Mouse (Mus musculus) lung, adult 2 months (tissue): ENCODE measurements around the gene Atn1. TPM values are rescaled to one million over a fixed set of nuclear protein-coding genes. Genes with fewer than 3 reads are reported as not detected.

Experiments used
- DNase-seq: peaks from one replicate; pipeline ENCODE4 v3.0.0; 2022
- H3K4me1 ChIP-seq: fragments of 200-500 bp; 2 replicates; pipeline ENCODE4 v1.6.1; 2011; ENCODE audit warnings: low read length; ENCODE audit not compliant: control insufficient read depth, insufficient read depth
- H3K4me3 ChIP-seq: fragments of 200-500 bp; replicated peaks from 2 replicates; pipeline ENCODE3; 2011; ENCODE audit warnings: low read depth, mild to moderate bottlenecking, control low read depth, low read length; ENCODE audit errors: extremely low read depth
- CTCF ChIP-seq: fragments of 200-500 bp; IDR thresholded peaks from 2 replicates; pipeline ENCODE4 v1.5.1; 2011; ENCODE audit warnings: mild to moderate bottlenecking, low read length, control low read depth; ENCODE audit not compliant: insufficient read depth
- POLR2A ChIP-seq: fragments of 200-500 bp; IDR thresholded peaks from 2 replicates; pipeline ENCODE4 v1.6.1; 2011; ENCODE audit warnings: low read depth, mild to moderate bottlenecking, control low read depth, low read length, borderline replicate concordance; ENCODE audit errors: extremely low read depth
- WGBS: fragments of 180-500 bp; shearing (Covaris S2); methylation state at CpG from one replicate; pipeline ENCODE4 v1.1.7; 2018; 5-methylcytosine and 5-hydroxymethylcytosine counted together
- polyA plus RNA-seq: library from polyadenylated mRNA; depleted of rRNA; stranded (reverse); fragments of >200 nt; gene quantifications from 2 replicates; pipeline ENCODE4 v1.2.3, GENCODE M21; 2012

Gene Atn1
- polyA plus RNA-seq, 1 experiment, result 64.6 TPM

DNA sequence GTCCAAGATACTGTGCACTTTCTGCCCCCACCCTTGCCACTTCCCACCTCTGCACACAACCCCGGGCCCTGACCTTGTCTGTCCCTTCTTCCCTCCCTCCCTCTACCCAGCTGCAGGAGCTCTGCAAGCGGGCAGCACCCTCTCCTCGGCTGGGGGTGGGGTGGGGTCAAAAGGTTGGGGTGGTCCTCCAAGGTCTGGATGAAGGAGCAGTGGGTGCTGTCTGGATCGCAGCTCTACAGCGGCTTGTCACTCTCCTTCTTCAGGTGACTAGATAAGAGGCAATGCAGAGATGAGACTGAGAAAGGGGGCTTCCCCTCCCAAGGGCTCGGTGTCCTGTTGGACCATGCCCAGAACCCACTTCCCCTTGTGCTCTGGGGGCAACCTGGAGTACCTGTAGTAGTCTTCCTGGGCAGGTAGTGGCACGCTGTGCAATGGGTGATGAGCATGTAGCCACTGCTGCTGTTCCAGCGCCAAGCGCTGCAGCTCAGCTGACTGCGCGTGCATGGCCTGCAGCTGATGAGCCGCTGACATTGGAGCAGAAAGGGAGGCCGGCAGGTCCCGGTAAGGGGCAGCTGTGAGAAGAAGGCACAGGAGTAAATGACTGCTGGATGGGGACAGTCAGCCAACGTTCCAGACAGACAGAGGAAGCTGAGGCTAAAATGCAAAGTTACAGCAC, 13.3 kb downstream of the Atn1 start:
- peaks cover 10% of the 10 kb centered on the region for H3K4me1 ChIP-seq
- no peak overlapping the region for H3K4me3 ChIP-seq
- TF ChIP-seq CTCF (no peak), POLR2A (no peak)
- WGBS, result 88% methylated on average over 15 of the region's 15 CpGs
- no peak for DNase-seq

DNA sequence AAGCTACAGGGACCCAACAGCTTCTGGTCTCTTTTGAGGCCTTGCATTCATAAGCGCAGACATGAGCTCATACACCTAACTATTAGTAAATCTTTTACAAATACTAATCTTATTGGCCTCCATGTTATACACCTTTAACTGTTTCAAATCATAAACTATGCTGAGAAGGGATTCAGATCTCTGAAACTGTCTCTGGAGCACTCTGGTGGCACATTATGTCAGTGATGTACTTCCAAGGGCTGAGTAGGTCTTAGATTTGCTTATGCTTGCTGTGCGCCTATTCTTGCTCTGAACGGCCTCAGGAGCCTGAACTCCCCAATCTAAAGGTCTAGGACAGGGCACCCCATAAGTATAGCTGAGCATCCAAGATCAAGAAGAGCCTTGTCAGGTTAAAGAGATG, 14.5 kb downstream of the Atn1 start:
- TF ChIP-seq POLR2A (no peak), CTCF (no peak)
- 71% methylated on average over 3 of the region's 3 CpGs for WGBS
- Histone ChIP-seq H3K4me1 (peaks cover 10% of the 10 kb centered on the region), H3K4me3 (no peak overlapping the region)
- no peak for DNase-seq

DNA sequence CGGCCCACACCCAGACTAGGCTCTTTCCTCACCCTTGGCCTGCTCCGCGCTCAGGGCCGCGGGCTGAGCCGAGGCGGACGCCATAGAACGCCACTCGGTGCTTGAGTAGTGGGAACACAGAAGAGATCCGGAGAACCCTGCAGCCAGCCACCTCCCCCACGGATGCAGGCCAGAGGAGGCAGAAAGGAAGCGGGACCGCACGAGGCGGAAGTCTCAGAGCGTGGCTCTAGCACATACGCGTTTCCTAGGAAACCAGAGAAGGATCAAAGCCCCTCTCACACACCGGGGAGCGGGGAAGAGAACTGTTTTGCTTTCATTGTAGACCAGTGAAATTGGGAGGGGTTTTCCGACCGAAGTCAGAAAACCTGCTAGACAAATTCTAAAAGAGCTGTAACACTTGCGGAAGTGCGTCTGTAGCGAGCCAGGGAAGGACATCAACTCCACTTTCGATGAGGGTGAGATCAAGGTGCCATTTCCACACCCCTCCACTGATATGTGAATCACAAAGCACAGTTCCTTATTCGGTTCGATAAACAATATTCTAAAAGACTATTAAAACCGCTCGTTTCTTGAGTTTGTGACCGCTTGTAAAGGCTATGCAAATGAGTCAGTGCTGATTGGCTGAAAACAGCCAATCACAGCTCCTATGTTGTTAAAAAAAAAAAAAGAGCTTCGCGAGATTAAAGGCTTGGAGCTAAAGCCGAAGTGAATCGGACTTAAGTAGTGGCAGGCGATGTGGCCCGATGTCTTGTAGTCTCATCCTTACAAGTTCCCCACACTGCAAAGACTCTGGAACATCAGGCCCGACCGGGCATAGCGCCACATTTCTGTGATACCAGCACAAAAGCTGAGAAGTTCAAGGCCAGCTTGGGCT, 15.2 kb downstream of the Atn1 start, which contains the start of gene Grcc10:
TSS of gene Grcc10 (minus strand) at position 487 of the 874 bp plus-strand sequence.
- TF ChIP-seq POLR2A (peak; percentile 82; the same call in 1 of the 2 replicates), CTCF (no peak)
- Histone ChIP-seq H3K4me1 (peaks cover 8% of the 10 kb centered on the region), H3K4me3 (peak within 1 kb of the TSS; percentile 70)
- WGBS, result under 1% methylated on average over 41 of the region's 41 CpGs
- DNase-seq, result peak; percentile 88

DNA sequence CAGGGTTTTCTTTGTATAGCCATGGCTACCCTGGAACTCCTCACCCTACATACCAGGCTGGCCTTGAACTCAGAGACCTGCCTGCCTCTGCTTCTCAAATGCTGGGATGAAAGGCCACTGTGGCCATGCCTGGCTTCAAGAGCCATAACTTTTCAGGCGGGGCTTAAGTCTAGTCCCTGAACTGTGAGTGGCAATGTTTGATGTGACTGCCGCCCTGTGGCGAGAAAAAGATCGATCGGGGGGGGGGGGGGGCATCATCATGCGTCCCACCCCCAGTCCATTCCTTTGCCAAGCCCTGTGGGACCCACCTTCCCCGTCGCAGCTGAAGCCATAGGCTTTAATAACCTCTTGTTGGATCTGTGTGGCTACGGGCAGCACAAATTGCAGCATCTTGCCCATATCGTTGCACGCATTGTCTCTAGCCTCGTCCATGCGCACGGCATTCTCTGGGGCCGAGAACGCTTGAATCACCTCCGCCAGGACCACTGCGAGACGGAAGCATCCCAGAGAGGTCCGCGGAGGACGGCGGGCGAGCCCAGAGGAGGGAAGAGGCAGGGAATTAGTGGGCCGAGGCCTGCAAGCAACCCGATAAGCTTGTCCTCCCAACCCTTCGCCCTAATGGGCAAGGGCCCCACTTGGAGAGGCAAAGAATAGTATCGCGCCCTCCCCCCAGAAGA, 16.0 kb downstream of the Atn1 start:
- no peak for DNase-seq
- Histone ChIP-seq H3K4me1 (peaks cover 7% of the 10 kb centered on the region), H3K4me3 (peak overlapping the region; percentile 70)
- peak; percentile 40 for TF ChIP-seq CTCF
- no peak for TF ChIP-seq POLR2A
- under 1% methylated on average over 29 of the region's 29 CpGs for WGBS

DNA sequence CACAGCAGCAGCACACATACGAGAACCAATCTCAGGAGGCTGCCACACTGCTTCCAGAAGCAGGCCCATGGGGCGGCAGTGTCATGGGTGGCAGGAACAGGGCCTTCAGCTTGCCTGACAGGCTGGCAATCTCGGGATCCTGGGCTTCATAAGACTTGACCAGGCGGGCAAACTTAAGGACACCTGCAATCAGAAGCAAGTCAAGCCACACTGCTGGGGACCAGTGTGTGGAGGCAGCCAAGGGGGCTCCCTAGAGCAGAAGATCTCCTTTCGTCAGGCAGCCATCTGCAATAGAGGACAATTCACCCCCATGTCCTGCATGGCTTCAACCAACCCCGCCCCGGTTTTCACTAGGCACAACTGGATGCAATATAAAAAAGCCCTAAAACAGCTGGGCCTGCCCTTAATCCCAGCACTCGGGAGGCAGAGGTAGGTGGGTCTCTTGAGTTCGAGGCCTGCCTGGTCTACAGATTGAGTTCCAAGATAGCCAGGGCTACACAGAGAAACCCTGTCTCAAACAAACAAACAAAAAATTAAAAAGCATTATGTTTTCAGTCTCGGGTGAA, 17.0 kb downstream of the Atn1 start:
- 82% methylated on average over 10 of the region's 10 CpGs for WGBS

DNA sequence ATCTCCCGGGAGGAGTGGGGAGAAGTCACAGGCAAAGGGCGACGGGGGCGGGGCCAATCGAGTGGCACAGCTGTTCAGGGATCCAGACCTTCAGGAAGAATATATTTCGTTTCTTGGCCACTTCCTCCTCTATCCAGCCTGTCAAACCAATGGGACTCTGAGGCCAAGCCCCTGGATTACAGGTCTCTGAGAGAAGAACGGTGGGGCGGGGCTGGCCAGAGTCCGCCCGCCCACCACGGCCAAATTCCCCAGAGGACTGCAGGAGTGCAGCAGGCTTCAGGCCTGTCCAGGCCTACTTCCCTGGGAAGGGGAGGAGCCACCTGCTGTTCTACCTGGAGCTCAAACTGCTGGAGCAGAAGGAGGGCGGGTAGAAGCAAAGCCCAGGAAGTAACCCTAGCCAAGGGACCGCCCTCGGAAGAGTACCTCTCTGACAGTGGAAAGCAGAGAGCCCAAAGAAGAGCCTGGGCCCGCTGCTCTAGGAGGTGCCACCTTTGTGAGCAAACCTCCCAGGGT, 17.8 kb downstream of the Atn1 start, which contains the start of gene Ptpn6:
TSS of gene Ptpn6 (minus strand) at position 204 of the 513 bp plus-strand sequence.
- peak within 1 kb of the TSS; percentile 37 for H3K4me3 ChIP-seq
- peak; percentile 70 for DNase-seq
- no peak for TF ChIP-seq POLR2A
- TF ChIP-seq CTCF, result no peak
- WGBS, result 25% methylated on average over 15 of the region's 15 CpGs
- peaks cover 4% of the 10 kb centered on the region for H3K4me1 ChIP-seq

More for the DNA sequence above, 17.0 kb downstream of the Atn1 start:
- Histone ChIP-seq H3K4me3 (no peak overlapping the region), H3K4me1 (peaks cover 4% of the 10 kb centered on the region)
- DNase-seq, result no peak
- TF ChIP-seq POLR2A (no peak), CTCF (no peak)

DNA sequence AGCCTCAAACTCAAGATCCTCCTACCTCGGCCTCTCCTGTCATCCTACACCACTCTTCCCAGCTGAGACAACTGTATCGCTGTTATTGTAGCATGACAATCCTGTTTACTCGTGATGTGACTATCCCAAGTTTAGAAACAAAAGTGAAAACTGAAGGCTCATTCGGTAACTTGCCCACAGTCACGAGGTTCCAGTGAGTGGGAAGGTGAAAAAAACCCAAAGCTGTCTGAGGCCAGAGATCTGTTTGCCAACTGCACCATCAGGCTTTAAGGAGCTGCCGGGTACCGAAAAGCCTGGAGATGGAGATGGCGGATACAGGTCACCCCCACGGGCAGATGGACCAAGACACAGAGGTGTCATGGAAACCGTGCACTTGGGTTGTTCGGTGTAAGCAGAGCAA, 19.3 kb downstream of the Atn1 start:
- DNase-seq, result no peak
- no peak for TF ChIP-seq POLR2A
- no peak for TF ChIP-seq CTCF
- Histone ChIP-seq H3K4me1 (peaks cover 4% of the 10 kb centered on the region), H3K4me3 (no peak overlapping the region)
- WGBS, result 88% methylated on average over 11 of the region's 11 CpGs

DNA sequence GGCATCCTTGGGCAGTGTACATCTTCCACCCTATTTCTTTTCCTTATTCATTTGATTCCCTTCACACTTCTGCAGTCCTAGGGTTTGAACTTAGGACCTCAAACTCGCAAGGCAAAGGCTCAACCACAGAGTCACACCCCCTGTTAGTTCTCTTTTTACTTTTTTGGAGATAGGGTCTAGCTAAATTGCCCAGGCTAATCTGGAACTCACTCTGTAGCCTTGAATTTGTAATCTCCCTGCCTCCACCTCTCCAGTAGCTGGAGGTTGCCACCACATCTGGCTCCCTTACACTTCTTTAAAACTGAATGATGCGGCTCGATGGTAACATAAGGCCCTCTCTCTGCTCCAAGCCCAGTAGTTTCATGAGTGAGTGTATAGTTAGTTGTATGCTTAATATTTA, 21.9 kb downstream of the Atn1 start:
- TF ChIP-seq POLR2A, result no peak
- no peak for TF ChIP-seq CTCF
- DNase-seq, result no peak
- no peaks in the 10 kb centered on the region for H3K4me1 ChIP-seq
- no peak overlapping the region for H3K4me3 ChIP-seq
- 86% methylated on average over 3 of the region's 3 CpGs for WGBS
